Mouse (Mus musculus) lung, adult 2 months (tissue): ENCODE data around the gene Pex12.

Experiments
- CTCF ChIP-seq: fragments of 200-500 bp; IDR thresholded peaks from 2 replicates; pipeline ENCODE4 v1.5.1; 2011; ENCODE audit warnings: mild to moderate bottlenecking, low read length, control low read depth; ENCODE audit not compliant: insufficient read depth
- POLR2A ChIP-seq: fragments of 200-500 bp; IDR thresholded peaks from 2 replicates; pipeline ENCODE4 v1.6.1; 2011; ENCODE audit warnings: low read depth, mild to moderate bottlenecking, control low read depth, low read length, borderline replicate concordance; ENCODE audit errors: extremely low read depth

- TF ChIP-seq CTCF (no peak), POLR2A (peak; percentile 95; the same call in 1 of the 2 replicates)
Observed at GRCm38 (mm10) chr11:83298225-83299195, 3.9 kb downstream of the Pex12 start, which contains the start of gene Ap2b1.
